Mouse (Mus musculus): ENCODE results near the gene Tst.

DNA sequence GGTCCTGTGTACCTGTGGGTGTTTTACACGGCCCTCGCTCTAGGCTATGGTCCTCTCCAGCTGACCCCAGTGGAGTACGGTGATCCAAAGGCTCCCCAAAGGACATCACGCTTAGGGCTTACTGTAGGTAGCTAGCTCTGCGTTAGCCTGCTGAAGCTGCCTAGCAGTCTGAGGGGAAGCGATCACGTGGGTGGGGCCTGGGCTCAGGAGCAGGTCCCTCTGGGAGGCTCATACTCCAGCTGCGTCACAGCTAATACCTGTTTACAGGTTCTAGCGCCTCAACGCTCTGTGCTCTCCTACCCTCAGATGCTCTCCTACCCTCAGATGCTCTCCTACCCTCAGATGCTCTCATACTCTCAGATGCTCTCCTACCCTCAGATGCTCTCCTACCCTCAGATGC is 25.2 kb upstream of the Tst start:
- TF ChIP-seq CTCF (IDR thresholded peaks at IDR 0.05; ENCODE audit: low read depth) (no peak), EP300 (IDR thresholded peaks at IDR 0.05; ENCODE audit: low read depth) (no peak)
